Mouse (Mus musculus) MEL (cell line): Measurements from ENCODE around the gene Insrr. TPM values are rescaled to one million over a fixed set of nuclear protein-coding genes. Genes with fewer than 3 reads are reported as not detected.

Source experiments
- DNase-seq: peaks from one replicate; pipeline ENCODE4 v3.0.0; 2011; ENCODE audit warnings: low read depth, low spot score
- H3K27ac ChIP-seq: 2 replicates; pipeline ENCODE4 v1.5.1; 2012; ENCODE audit warnings: low read depth, mild to moderate bottlenecking, control low read depth, low read length, moderate library complexity; ENCODE audit not compliant: control insufficient read depth
- H3K27me3 ChIP-seq, 2 experiments: fragments of 150-350 bp in 1 of 2; sonication (generic) in 1 of 2; 2 replicates each; pipeline ENCODE4 v1.6.1; 2012; ENCODE audit warnings: low read length in 2 of 2, mild to moderate bottlenecking in 2 of 2, improper control_type of control experiment in 1 of 2, moderate library complexity in 1 of 2; ENCODE audit not compliant: insufficient read depth in 2 of 2, control insufficient read depth in 1 of 2
- H3K36me3 ChIP-seq, 2 experiments: 2 replicates each; pipeline ENCODE4 v1.6.1; 2012 to 2014; ENCODE audit warnings: low read length in 2 of 2, improper control_type of control experiment in 1 of 2, inconsistent platforms in 1 of 2, mild to moderate bottlenecking in 1 of 2; ENCODE audit not compliant: insufficient read depth in 2 of 2, control insufficient read depth in 1 of 2
- H3K4me1 ChIP-seq, 2 experiments: fragments of 150-350 bp in 1 of 2; sonication (generic) in 1 of 2; 2 replicates each; pipeline ENCODE4 v1.6.1; 2012; ENCODE audit warnings: low read length in 2 of 2, improper control_type of control experiment in 1 of 2, mild to moderate bottlenecking in 1 of 2; ENCODE audit not compliant: insufficient read depth in 2 of 2, control insufficient read depth in 1 of 2
- H3K4me3 ChIP-seq, 2 experiments: fragments of 150-350 bp in 1 of 2; sonication (generic) in 1 of 2; 2 replicates each; pipeline ENCODE4 v1.5.1; 2012; ENCODE audit warnings: low read depth in 2 of 2, low read length in 2 of 2, mild to moderate bottlenecking in 2 of 2, moderate library complexity in 2 of 2, control low read depth in 1 of 2, improper control_type of control experiment in 1 of 2; ENCODE audit not compliant: control insufficient read depth in 1 of 2, insufficient read depth in 1 of 2
- H3K79me2 ChIP-seq: 2 replicates; pipeline ENCODE4 v1.6.1; 2012; ENCODE audit warnings: mild to moderate bottlenecking, low read length, moderate library complexity; ENCODE audit not compliant: control insufficient read depth, poor library complexity, insufficient read depth
- H3K9ac ChIP-seq: 2 replicates; pipeline ENCODE4 v1.6.1; 2012; ENCODE audit warnings: low read depth, mild to moderate bottlenecking, control low read depth, low read length, moderate library complexity; ENCODE audit not compliant: control insufficient read depth, poor library complexity, severe bottlenecking
- H3K9me3 ChIP-seq: fragments of 150-350 bp; sonication (generic); replicated peaks from 2 replicates; pipeline ENCODE4 v1.6.1; 2012; ENCODE audit warnings: mild to moderate bottlenecking, low read length, improper control_type of control experiment, moderate library complexity; ENCODE audit not compliant: insufficient read depth
- BHLHE40 ChIP-seq: IDR thresholded peaks from 2 replicates; pipeline ENCODE4 v1.6.1; 2012; ENCODE audit warnings: low read depth, mild to moderate bottlenecking, inconsistent platforms, low read length, improper control_type of control experiment, borderline replicate concordance
- CHD2 ChIP-seq: IDR thresholded peaks from 2 replicates; pipeline ENCODE4 v1.6.1; 2011; ENCODE audit warnings: low read length, improper control_type of control experiment
- EP300 ChIP-seq, 2 experiments: IDR thresholded peaks; 2 replicates each; pipeline ENCODE4 v1.6.1; 2011; ENCODE audit warnings: improper control_type of control experiment in 2 of 2, low read length in 2 of 2, low read depth in 1 of 2, mild to moderate bottlenecking in 1 of 2
- HCFC1 ChIP-seq: IDR thresholded peaks from 2 replicates; pipeline ENCODE4 v1.6.1; 2012; ENCODE audit warnings: low read depth, mild to moderate bottlenecking, inconsistent platforms, low read length, improper control_type of control experiment, moderate library complexity
- KAT2A ChIP-seq: conservative IDR thresholded peaks from 2 replicates; pipeline ENCODE4 v1.6.1; 2012; ENCODE audit warnings: low read depth, low read length, improper control_type of control experiment, inconsistent platforms
- MAZ ChIP-seq: IDR thresholded peaks from 2 replicates; pipeline ENCODE4 v1.6.1; 2012; ENCODE audit warnings: low read depth, mild to moderate bottlenecking, inconsistent platforms, low read length, improper control_type of control experiment
- MEF2A ChIP-seq: IDR thresholded peaks from 2 replicates; pipeline ENCODE4 v1.6.1; 2014; ENCODE audit warnings: low read depth, mild to moderate bottlenecking, inconsistent platforms, low read length, improper control_type of control experiment; ENCODE audit not compliant: poor library complexity, insufficient replicate concordance, severe bottlenecking; ENCODE audit errors: extremely low read depth
- NELFE ChIP-seq: IDR thresholded peaks from 2 replicates; pipeline ENCODE4 v1.6.1; 2011; ENCODE audit warnings: low read depth, low read length, improper control_type of control experiment
- NRF1 ChIP-seq: IDR thresholded peaks from 2 replicates; pipeline ENCODE4 v1.6.1; 2014; ENCODE audit warnings: low read depth, mild to moderate bottlenecking, inconsistent platforms, low read length, improper control_type of control experiment, moderate library complexity; ENCODE audit not compliant: poor library complexity, insufficient read depth, severe bottlenecking
- POLR2AphosphoS5 ChIP-seq: IDR thresholded peaks from 2 replicates; pipeline ENCODE4 v1.6.1; 2012; ENCODE audit warnings: low read depth, borderline replicate concordance, mild to moderate bottlenecking, inconsistent platforms, low read length, moderate library complexity, mixed read lengths
- RAD21 ChIP-seq: IDR thresholded peaks from 2 replicates; pipeline ENCODE4 v1.6.1; 2011; ENCODE audit warnings: mild to moderate bottlenecking, low read depth, low read length, improper control_type of control experiment
- SIN3A ChIP-seq: IDR thresholded peaks from 2 replicates; pipeline ENCODE4 v1.6.1; 2012; ENCODE audit warnings: low read length, improper control_type of control experiment, inconsistent platforms
- TAL1 ChIP-seq: IDR thresholded peaks from 2 replicates; pipeline ENCODE4 v1.6.1; 2012; ENCODE audit warnings: mild to moderate bottlenecking, inconsistent platforms, low read length, moderate library complexity, mixed read lengths
- TCF12 ChIP-seq: IDR thresholded peaks from 2 replicates; pipeline ENCODE4 v1.6.1; 2014; ENCODE audit warnings: low read depth, mild to moderate bottlenecking, inconsistent platforms, low read length, improper control_type of control experiment, moderate library complexity
- USF1 ChIP-seq: IDR thresholded peaks from 2 replicates; pipeline ENCODE4 v1.6.1; 2014; ENCODE audit warnings: low read depth, mild to moderate bottlenecking, inconsistent platforms, low read length, improper control_type of control experiment, moderate library complexity
- USF2 ChIP-seq, 2 experiments: IDR thresholded peaks; 2 replicates each; pipeline ENCODE4 v1.6.1; 2011 to 2012; ENCODE audit warnings: improper control_type of control experiment in 2 of 2, low read length in 2 of 2, borderline replicate concordance in 1 of 2, inconsistent platforms in 1 of 2, low read depth in 1 of 2, mild to moderate bottlenecking in 1 of 2; ENCODE audit not compliant: insufficient read depth in 1 of 2
- ZKSCAN1 ChIP-seq: IDR thresholded peaks from 2 replicates; pipeline ENCODE4 v1.6.1; 2012; ENCODE audit warnings: low read depth, mild to moderate bottlenecking, inconsistent platforms, low read length, improper control_type of control experiment, moderate library complexity
- ZNF384 ChIP-seq: IDR thresholded peaks from 2 replicates; pipeline ENCODE4 v1.6.1; 2012; ENCODE audit warnings: low read depth, mild to moderate bottlenecking, inconsistent platforms, low read length, improper control_type of control experiment
- polyA plus RNA-seq, 2 experiments: library from polyadenylated mRNA; stranded (reverse) in 1 of 2; unstranded in 1 of 2; fragments of >175 nt in 1 of 2; fragments of >200 nt in 1 of 2; gene quantifications; 2 replicates each; pipeline versions ENCODE4 v1.2.1 to v1.2.4; 2012; ENCODE audit warnings: low replicate concordance in 2 of 2, low read depth in 1 of 2; ENCODE audit not compliant: insufficient read length in 2 of 2, insufficient read depth in 1 of 2, missing spikeins in 1 of 2
- total RNA-seq: library from RNA; depleted of rRNA; stranded (reverse); fragments of 300-350 nt; gene quantifications from 2 replicates; pipeline ENCODE4 v1.2.3, GENCODE M21; 2012

The Insrr gene
- total and polyA plus RNA-seq, 3 experiments, result 0.77 to 3.7 TPM; not detected in 1

- Histone ChIP-seq H3K79me2 (no peaks in the 10 kb centered on the region), H3K27me3 (no peaks in the 10 kb centered on the region), H3K36me3 (no peaks in the 10 kb centered on the region), H3K9ac (no peak overlapping the region), H3K9me3 (no peaks in the 10 kb centered on the region), H3K4me3 (no peak overlapping the region), H3K27ac (no peak overlapping the region), H3K4me1 (peaks cover 0 to 5% of the 10 kb centered on the region in 2 experiments; a peak in 1 of 4 replicates)
- TF ChIP-seq MAZ (no peak), NELFE (no peak), USF2 (IDR thresholded peaks at IDR 0.05; ENCODE audit: borderline replicate concordance in 1 of 2, insufficient read depth in 1 of 2, low read depth in 1 of 2, low read length in 2 of 2) (no peak), TAL1 (no peak), RAD21 (no peak), SIN3A (no peak), EP300 (IDR thresholded peaks at IDR 0.05; ENCODE audit: low read depth in 1 of 2, low read length in 2 of 2) (no peak), ZKSCAN1 (no peak), KAT2A (no peak), CHD2 (no peak)
- DNase-seq, result no peak
Observed at GRCm38 (mm10) chr3:87764506-87764905, 32.2 kb upstream of the Insrr start.

- Histone ChIP-seq H3K36me3 (no peaks in the 10 kb centered on the region), H3K27me3 (no peaks in the 10 kb centered on the region)
- TF ChIP-seq MAZ (no peak), TCF12 (no peak), NRF1 (no peak), HCFC1 (no peak)
- TF ChIP-seq, all 39 proteins: peak for 0
- Histone ChIP-seq H3K4me3 (no peak overlapping the region), H3K27ac (no peak overlapping the region), H3K4me1 (peaks cover 0 to 5% of the 10 kb centered on the region in 2 experiments; a peak in 1 of 4 replicates), H3K9ac (no peak overlapping the region), H3K9me3 (no peaks in the 10 kb centered on the region), H3K79me2 (no peaks in the 10 kb centered on the region)
- no peak for DNase-seq
Observed at GRCm38 (mm10) chr3:87765091-87765490, 31.7 kb upstream of the Insrr start.

GRCm38 (mm10) chr3:87765631-87766283, 31.0 kb upstream of the Insrr start:
- H3K27me3 ChIP-seq, result no peaks in the 10 kb centered on the region
- peaks cover 0 to 5% of the 10 kb centered on the region in 2 experiments; a peak in 1 of 4 replicates for H3K4me1 ChIP-seq
- TF ChIP-seq ZNF384, result no peak
- no peak for TF ChIP-seq RAD21
- TF ChIP-seq MEF2A, result no peak
- no peak for TF ChIP-seq NRF1
- no peak for TF ChIP-seq HCFC1
- no peak for TF ChIP-seq BHLHE40
- no peak for TF ChIP-seq POLR2AphosphoS5
- no peak for TF ChIP-seq USF1
- no peaks in the 10 kb centered on the region for H3K36me3 ChIP-seq
- H3K9me3 ChIP-seq, result no peaks in the 10 kb centered on the region
- DNase-seq, result no peak
- no peak overlapping the region for H3K27ac ChIP-seq
- no peak overlapping the region for H3K9ac ChIP-seq
- H3K4me3 ChIP-seq, result no peak overlapping the region
- no peaks in the 10 kb centered on the region for H3K79me2 ChIP-seq
